Mouse (Mus musculus) gastrocnemius, postnatal 14 days (tissue): ENCODE measurements around the gene B3galt5. TPM values are rescaled to one million over a fixed set of nuclear protein-coding genes. Genes with fewer than 3 reads are reported as not detected.
A peak's percentile ranks its signal among the peaks of the same experiment; 100 is the strongest.
"Not testable (repeated sequence)": the region's sequence is repeated elsewhere in the genome, so short reads cannot be mapped to it uniquely, and the experiment has no call there.

ENCODE experiments used
- DNase-seq: peaks from one replicate; pipeline ENCODE4 v3.0.0; 2021; ENCODE audit warnings: mixed read lengths
- intact Hi-C: fragments of 180-260 bp; cut with DNase I; formaldehyde crosslinking; loops from one replicate; pipeline ENCODE4 v1.15.1; 2025; ENCODE audit warnings: low total_unique reads
- total RNA-seq, 2 experiments: library from RNA; stranded (reverse); gene quantifications; 2 replicates each; pipeline ENCODE4 v1.2.3; 2021

Gene B3galt5
- total RNA-seq, 2 experiments from 2014 or later, result 0.11 to 0.23 TPM

DNA sequence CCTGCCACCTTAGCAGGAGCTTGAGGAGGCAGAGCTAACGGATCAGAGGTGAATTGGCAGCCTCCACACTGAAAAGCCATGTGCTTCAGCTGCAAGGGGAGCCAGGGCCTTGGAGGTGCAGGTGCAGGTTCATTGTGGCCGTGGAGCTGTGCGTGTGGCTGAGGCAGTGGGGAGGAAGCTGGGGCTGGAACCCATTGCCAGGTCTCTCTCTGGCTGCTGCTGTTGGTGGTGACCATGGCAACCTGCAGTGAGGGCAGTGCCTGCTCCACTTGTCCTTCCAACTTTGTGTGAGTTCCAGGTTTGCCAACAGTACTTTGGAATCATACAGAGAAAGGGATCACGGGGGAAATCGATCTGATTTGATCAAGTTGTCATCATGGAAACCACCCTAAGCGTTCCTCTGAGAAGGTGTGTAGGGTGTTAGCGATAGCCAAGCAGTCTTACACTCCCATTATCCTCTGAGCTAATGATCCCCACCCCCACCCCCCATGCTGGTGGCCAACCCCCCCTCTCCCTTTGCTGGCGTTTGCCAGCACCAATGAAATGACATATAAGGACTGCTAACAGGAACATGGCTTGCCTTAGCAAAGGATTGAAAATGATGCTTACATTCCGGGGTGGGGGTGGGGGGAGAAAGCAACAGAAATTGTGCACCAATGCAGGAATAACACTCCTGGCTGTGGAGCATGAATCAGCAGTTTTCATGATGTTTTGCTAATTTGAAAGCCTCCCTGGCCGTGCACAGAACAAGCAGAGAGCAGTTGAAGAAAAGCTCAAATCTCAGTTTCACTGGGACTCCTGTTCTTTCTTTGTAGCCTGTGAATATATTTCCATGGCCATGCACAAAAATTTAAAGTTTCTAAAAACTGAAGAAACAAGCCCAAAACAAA lies 90.8 kb downstream of the B3galt5 start:
- intact Hi-C loops, result loop anchor here (5.0 kb wide), 1 partner anchor 39 kb away; no protein-coding TSS in a partner anchor

DNA sequence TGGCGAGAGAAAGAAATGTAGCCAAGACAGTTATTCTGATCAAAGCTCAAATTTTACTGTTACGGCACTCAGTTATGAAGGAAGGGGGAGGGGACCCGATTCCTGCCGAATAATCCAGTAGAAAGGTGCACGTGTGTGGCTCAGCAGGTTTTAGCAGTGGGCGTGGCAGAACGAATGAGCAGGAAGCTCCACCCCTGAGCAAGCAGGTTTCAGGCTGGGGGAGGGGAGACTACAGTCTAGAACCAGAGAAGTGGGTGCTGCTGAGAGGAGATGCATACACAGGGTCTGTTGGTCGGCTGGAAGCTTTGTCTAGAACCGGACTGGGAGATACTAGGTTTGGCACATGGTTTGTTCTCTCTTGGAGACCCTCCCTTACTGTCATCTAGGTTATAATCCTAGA lies 91.7 kb downstream of the B3galt5 start:
- DNase-seq, result not testable (repeated sequence)
- intact Hi-C loops, result loop anchor here (5.0 kb wide), 1 partner anchor 40 kb away; no protein-coding TSS in a partner anchor

More for the DNA sequence above, 90.8 kb downstream of the B3galt5 start:
- DNase-seq, result no peak

DNA sequence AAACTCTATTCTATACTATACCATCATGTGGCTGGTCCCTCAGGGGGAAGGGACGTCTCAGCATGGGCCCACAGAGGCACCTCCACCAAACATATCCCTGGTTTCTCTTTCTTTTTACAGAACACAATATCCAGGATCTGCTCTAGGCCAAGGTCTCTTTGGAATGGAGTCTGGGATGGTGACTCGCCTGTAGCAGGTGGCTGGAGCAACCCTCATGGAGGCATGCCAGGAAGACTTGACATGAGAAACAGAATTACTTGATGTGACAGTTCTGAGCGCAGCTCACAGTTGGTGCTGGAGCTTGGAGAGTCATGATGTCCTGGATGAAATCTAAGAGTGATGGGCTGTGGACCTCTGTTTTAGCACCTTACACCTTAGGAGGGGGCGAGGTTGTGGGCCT lies 104.0 kb downstream of the B3galt5 start:
- DNase-seq, result no peak
- intact Hi-C loops, result no loop called here

DNA sequence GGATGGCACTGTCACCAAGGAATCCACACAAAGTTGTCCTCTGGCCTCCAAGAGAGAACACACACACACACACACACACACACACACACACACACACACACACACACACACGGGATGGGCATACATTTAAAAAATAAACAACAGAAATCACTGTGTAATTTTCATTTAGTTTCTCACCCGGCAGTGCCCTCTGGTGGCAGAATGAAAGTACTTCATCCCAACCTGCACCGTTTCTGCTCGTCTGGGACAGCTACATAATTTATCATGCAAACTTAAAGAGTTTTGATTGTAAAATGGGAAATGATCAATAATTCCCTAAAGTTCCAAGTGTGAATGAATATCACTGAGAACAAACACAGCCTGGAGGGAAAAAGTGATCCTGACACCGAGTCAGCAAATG lies 105.7 kb downstream of the B3galt5 start:
- DNase-seq, result no peak
- intact Hi-C loops, result loop anchor here (10.0 kb wide), 1 partner anchor 296 kb away; no protein-coding TSS in a partner anchor

DNA sequence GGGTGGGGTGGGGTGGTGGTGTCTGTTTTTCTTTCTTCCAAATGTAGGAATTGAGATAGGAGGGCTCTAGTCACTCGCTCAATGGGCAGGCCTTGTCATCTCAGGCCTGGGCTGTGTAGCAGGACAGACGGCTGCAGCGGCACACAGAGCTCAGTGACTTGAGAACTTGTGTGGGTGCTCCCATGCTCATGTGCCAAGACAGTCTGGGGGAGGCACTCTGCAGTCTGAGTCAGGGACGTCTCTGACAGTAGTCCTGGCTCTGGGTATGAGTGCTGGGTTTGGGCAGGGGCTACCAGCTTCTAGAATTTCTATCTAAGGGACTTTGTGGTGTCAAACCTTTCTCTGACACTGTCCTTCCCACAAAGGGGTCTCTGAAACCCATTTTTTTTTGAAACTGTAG lies 106.3 kb downstream of the B3galt5 start:
- intact Hi-C loops, result loop anchor here (10.0 kb wide), 1 partner anchor 297 kb away; no protein-coding TSS in a partner anchor
- DNase-seq, result no peak

DNA sequence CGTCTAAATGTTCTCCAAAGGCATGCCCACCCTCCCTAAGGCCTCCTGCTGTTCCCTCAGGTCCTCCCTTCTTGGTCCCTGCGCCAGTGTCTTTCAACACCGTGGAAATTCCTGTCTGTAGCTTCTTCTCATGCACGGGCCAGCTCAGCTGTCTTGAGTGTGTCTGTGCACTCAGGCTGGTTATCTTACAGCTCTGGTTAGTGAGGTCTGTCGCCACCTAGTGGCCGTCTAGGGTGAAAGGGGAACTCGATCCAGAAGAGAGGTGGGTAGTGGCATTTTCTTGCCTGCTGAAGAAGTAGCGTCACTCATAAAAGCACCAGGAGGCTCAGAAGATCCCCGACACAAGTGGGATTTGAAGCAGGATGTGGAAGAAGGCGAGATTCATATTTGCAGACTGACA lies 109.5 kb downstream of the B3galt5 start:
- DNase-seq, result peak; percentile 78
- intact Hi-C loops, result loop anchor here (2.0 to 10.0 kb wide), 2 partner anchors 114 to 300 kb away; no protein-coding TSS in a partner anchor

DNA sequence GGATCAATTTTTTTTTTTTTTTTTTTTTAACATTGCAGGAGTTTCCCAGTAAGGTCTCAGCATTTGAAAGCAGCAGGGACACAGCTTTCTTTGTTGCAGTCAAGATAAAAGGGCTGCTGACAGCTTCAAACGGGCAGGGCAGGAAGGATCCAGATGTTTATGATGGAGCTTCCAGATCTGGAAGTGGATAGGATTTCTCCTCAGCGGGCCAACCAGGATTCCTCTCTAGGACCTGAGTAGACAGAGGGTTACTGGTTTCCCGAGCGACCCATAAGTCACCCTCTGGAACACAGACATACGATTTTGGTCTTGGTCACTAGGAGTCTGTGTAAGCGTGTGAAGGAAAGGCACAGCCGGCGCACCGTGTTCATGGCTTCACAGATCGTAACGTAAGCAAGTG lies 112.5 kb downstream of the B3galt5 start:
- intact Hi-C loops, result loop anchor here (10.0 kb wide), 1 partner anchor 303 kb away; no protein-coding TSS in a partner anchor
- no peak for DNase-seq

DNA sequence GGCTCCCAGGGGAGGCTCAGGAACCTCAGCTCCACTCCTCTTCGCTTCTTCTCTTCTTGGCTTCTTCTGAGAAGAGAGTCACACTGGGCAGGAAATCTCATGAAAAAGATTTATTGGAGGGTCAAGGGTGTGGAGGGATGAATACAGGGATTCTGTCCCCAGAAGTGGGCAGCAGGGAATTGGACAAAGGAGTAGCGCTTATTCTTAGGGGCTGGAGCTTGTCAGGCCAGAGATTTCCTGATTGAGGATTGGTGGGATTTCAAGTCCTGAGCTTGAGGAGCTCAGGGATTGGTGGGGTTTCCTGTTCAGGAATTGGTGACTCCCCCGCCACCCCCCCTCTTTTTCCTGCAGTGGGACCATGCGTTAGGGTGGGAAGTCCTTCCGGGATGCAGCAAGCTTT lies 113.2 kb downstream of the B3galt5 start:
- no peak for DNase-seq
- intact Hi-C loops, result loop anchor here (10.0 kb wide), 1 partner anchor 304 kb away; no protein-coding TSS in a partner anchor

DNA sequence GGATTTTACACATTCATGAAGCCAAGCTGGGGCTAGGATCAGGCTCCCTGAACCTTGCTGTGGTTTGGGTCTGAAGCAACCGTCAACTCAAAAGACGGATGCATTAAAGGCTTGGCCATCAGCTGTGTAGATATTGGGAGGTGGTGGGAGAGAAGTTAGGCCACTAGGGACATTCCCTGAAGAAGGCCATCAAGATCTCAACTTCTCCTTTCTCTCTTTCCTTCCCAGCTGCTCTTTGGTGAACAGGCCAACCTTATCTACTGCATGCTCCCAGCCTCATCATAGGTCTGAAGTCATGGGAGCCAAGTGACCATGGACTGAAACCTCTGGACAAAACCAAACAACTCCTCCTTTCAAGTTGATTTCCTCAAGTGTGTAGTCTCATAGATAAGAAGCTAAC lies 115.9 kb downstream of the B3galt5 start:
- intact Hi-C loops, result no loop called here
- DNase-seq, result no peak

DNA sequence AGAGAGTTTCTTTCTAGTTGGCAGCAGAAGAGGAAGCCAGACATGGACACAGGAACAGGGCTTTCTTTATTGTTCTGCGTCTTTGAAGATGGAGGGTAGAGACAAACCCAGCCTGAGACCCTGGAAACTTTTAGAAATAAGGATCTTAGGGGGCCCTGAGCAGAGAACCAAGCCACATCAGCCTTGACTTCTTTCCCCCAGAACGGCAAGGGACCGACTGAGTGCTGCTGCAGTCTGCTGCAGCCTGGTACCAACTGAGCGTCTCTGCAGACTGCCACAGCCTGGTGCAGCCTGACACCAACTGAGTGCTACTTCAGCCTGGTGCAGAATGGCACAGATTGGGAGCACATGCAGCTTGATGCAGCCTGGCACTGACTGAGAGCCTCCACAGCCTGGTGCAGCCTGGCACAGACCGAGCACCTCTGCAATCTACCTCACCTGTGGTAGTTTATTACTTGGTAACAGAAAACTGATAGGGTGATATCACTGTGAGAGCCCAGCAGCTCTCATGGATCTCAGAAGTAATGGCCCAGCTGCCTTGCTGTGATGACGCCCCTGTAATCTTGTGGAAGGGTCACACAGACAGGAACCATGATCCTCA lies 117.8 kb downstream of the B3galt5 start:
- DNase-seq, result no peak
- intact Hi-C loops, result no loop called here

DNA sequence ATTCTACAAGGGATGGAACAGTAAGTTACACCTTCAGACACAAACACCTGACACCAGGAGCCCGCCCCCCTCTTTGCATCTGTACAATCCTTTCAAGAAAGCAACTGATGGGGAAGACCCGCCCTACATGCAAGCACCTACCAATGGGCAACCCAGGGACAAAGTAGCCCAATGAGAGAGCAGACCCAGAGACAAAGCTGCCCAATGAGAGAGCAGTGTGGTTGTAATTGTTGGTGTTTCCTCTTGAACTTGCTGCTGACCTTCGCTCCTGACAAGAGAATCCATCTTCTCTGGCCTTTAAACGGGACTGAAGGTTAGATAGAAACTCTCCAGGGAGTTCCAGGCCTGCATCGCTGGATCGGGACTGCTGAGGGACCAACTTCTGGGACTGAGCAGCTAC lies 118.4 kb downstream of the B3galt5 start:
- no peak for DNase-seq
- intact Hi-C loops, result no loop called here

DNA sequence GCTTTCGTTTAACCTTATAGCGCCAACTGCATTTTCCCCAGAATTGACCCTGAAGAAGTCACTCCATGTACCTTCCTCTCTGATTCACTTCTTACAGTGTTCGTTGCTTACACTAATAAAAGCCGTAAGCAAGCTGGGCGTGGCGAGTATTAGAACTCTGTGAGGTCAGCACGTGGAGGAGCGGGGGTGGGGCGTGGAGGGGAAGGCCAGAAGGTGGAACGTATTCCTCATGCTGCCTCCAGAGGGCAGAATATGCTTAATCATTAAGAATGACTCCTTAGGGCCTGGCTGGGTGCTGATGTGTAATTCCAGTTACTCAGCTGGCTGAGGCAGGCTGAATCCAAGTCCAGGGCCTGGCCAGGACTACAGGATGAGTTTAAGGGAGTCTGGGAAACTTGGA lies 122.3 kb downstream of the B3galt5 start:
- intact Hi-C loops, result loop anchor here (5.0 kb wide), 1 partner anchor 314 kb away; no protein-coding TSS in a partner anchor
- DNase-seq, result peak; percentile 48

DNA sequence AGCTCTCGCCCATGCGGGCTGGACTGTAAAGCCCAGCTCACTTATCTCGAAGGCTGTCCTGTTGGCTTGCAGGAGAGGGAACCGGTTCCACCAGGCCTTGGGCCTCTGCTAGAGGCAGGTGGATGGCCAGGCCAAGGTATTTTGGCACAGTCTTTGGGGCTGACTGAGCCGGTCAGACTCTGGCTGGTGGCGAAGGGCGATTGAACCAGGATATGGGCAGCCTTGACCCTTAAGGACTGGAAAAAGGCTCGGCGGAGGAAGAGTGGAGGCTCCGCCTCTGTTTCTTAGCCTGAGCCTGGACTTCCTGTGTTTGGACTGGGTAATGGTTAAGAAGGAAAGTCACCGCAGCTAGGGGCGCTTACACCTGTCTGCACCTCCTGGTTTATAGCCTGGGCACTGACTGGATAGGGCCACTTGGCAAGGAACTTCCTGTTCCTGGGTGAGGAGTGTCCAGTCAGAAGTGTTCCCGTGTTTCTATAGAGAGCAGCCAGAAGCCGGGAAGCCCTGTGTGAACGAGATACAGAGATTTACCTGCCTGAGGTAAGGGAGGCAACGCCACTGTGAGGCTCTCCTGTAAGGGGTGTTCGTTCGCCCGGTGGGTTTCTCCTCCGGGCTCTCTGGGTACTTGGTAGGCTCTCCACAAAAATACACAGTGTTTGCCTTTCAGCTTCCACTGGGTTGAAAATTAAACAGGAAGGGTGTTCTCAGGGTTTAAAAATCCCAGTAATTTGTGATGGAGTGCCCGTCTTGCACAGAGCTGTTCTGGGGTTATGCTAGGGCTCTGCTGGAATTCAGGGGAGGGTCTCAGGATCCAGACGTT lies 125.9 kb downstream of the B3galt5 start:
- no peak for DNase-seq
- intact Hi-C loops, result no loop called here

DNA sequence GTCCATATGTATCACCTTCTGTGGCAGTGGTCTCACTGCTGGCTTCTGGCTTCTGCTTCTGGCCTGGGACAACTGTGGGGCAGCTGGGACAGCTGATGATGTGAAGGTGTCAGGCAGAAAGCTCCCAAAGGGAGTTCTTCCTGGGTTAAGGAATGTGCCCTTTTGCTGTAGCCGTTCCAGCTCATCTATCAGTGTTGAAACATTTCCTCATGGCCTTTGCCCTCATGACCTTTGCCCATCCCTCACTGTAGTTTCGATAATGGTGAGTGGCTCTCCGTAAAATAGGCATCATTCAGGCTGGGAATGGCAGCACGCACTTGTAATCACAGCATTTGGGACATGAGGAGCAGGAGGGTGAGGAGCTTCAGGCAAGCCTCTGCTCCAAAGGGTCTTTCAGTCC lies 127.3 kb downstream of the B3galt5 start:
- intact Hi-C loops, result no loop called here
- DNase-seq, result no peak

DNA sequence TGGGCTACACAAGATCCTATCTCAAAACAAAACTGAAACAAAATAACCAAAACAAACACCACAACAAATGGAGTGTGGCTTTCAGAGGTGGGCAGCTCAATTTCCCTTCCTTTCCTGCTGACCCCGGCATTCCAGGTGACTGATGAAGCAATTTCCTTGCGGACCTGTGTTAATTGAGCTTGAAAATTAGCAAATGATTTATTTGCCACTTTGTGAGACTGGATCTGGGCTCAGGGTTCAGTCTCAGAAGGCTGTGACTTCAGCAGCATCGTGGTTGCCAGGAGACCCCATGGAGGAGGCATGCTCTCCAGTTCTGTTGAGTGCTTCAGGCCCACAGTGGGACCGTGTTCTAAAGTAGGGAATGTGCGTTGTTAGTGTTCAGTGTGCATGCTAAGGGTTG lies 127.7 kb downstream of the B3galt5 start:
- intact Hi-C loops, result no loop called here
- DNase-seq, result no peak

DNA sequence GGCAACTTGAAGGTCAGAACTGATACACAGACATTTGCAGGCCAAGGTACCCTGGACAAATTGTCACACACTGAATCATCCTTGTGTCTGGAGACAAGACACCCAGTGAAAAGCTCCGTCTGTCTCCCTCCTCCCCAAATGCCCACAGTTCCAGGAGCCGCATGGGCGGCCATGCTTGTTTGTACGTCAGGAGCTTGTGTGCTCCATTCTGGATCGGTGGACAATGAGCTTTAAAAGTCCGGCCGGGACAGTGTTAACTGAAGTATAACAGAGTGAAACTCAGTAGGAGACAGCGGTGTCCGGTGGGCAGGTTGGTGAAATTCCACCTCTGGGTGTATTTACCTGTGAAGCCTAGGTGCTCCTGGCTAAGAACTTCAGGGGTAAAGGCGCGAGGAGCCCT lies 129.3 kb downstream of the B3galt5 start:
- intact Hi-C loops, result no loop called here
- DNase-seq, result no peak
